13 mouse cellular contexts compared by ENCODE assay signal in genomic region chr10:43624791-43625398, GRCm38 (mm10). TPM values are rescaled to one million over a fixed set of nuclear protein-coding genes. Genes with fewer than 3 reads are reported as not detected.
DNase-seq lines count a peak whose midpoint lies in the region; ATAC-seq and TF ChIP-seq lines count a peak whose summit lies in the region.
"Had no signal": no experiment of that assay in that cellular context is flagged by ENCODE, and none has a peak within 500 bp of the region (broad histone marks: within the 10 kb centered on the region; RNA-seq: fewer than 3 reads in every experiment).

No protein-coding gene starts in this region.

- H3K4me1 ChIP-seq in hindbrain, postnatal 0 days (ENCODE audit: insufficient read depth, low read length) = no peaks in the 10 kb centered on the region; the same call in 1 of the 2 replicates
- H3K4me1 ChIP-seq in hindbrain, embryonic 10.5 days (replicated peaks) = no peaks in the 10 kb centered on the region
- H3K4me1 ChIP-seq in liver, embryonic 14.5 days (replicated peaks; ENCODE audit: control insufficient read depth in 2 of 2, insufficient read depth in 2 of 2, low read length in 1 of 2) = peaks cover 62 to 72% of the 10 kb centered on the region in 2 experiments
- H3K4me1 ChIP-seq: midbrain, embryonic 12.5 days had no signal

- H3K4me2 ChIP-seq in hindbrain, postnatal 0 days (ENCODE audit: low read depth, low read length) = no peak overlapping the region
- H3K4me2 ChIP-seq in liver, embryonic 14.5 days (ENCODE audit: low read depth) = peak overlapping the region; percentile 40
- H3K4me2 ChIP-seq: midbrain, embryonic 12.5 days had no signal

- no peak overlapping the region for H3K9ac ChIP-seq in hindbrain, postnatal 0 days (replicated peaks; ENCODE audit: low read length)
- peak overlapping the region; percentile 37 for H3K9ac ChIP-seq in liver, embryonic 14.5 days (replicated peaks)
- H3K9ac ChIP-seq: midbrain, embryonic 12.5 days had no signal

- ATAC-seq in hindbrain, postnatal 0 days = no peak
- peak; percentile 50; the same call in 1 of the 2 replicates for ATAC-seq in liver, embryonic 14.5 days (ENCODE audit: insufficient read depth)
- ATAC-seq: inflammation-experienced regulatory T-cells, adult 6 months had no signal

- no peaks in the 10 kb centered on the region for H3K9me3 ChIP-seq in hindbrain, postnatal 0 days (ENCODE audit: low read length)
- no peaks in the 10 kb centered on the region for H3K9me3 ChIP-seq in hindbrain, embryonic 10.5 days
- H3K9me3 ChIP-seq in liver, embryonic 14.5 days (ENCODE audit: control insufficient read depth, low read length) = peaks cover 5% of the 10 kb centered on the region
- H3K9me3 ChIP-seq: midbrain, embryonic 12.5 days had no signal

- no peaks in the 10 kb centered on the region for H3K27me3 ChIP-seq in hindbrain, postnatal 0 days (ENCODE audit: insufficient read depth, low read length)
- H3K27me3 ChIP-seq in hindbrain, embryonic 10.5 days (ENCODE audit: insufficient read depth, poor library complexity, severe bottlenecking) = no peaks in the 10 kb centered on the region
- H3K27me3 ChIP-seq in liver, embryonic 14.5 days (ENCODE audit: control insufficient read depth, insufficient read depth, low read length) = no peaks in the 10 kb centered on the region
- H3K27me3 ChIP-seq: midbrain, embryonic 12.5 days had no signal

- peak overlapping the region; percentile 11; the same call in 1 of the 2 replicates for H3K27ac ChIP-seq in hindbrain, postnatal 0 days
- no peak overlapping the region for H3K27ac ChIP-seq in hindbrain, embryonic 10.5 days
- H3K27ac ChIP-seq in liver, embryonic 14.5 days = peak overlapping the region; percentile 91
- H3K27ac ChIP-seq: left cerebral cortex, adult 2 months; midbrain, embryonic 12.5 days had no signal

- H3K36me3 ChIP-seq in hindbrain, postnatal 0 days (ENCODE audit: insufficient read depth, low read length) = no peaks in the 10 kb centered on the region
- no peaks in the 10 kb centered on the region for H3K36me3 ChIP-seq in hindbrain, embryonic 10.5 days
- peaks cover 8% of the 10 kb centered on the region for H3K36me3 ChIP-seq in liver, embryonic 14.5 days (replicated peaks; ENCODE audit: control insufficient read depth, insufficient read depth, low read depth)
- H3K36me3 ChIP-seq: midbrain, embryonic 12.5 days had no signal

- no peak for TF ChIP-seq EP300 in liver, embryonic 14.5 days (IDR thresholded peaks at IDR 0.05; ENCODE audit: low read depth)

- DNase-seq in hindbrain, postnatal 0 days (ENCODE audit: low spot score) = peak; percentile 35
- DNase-seq in hindbrain, embryonic 10.5 days (ENCODE audit: low spot score) = no peak
- DNase-seq in brain, adult 2 months (ENCODE audit: low read depth, low spot score) = peak; percentile 35
- DNase-seq in forelimb bud, embryonic 11.5 days (ENCODE audit: low read depth, low spot score) = peak; percentile 56
- no peak for DNase-seq in liver, embryonic 14.5 days (ENCODE audit: low read depth in 3 of 3, low spot score in 3 of 3)
- no peak for DNase-seq in cerebellum, postnatal 14 days
- DNase-seq in adrenal gland, postnatal 14 days = no peak
- DNase-seq: cerebellum, adult 8-10 months; embryo, embryonic 11 days; kidney, postnatal 10 days had no signal

- no peak overlapping the region for H3K4me3 ChIP-seq in hindbrain, postnatal 0 days (ENCODE audit: low read length)
- H3K4me3 ChIP-seq in hindbrain, embryonic 10.5 days = no peak overlapping the region
- H3K4me3 ChIP-seq in liver, embryonic 14.5 days (ENCODE audit: insufficient read depth in 1 of 2, low read depth in 2 of 2, low read length in 2 of 2) = no peak overlapping the region
- H3K4me3 ChIP-seq: left cerebral cortex, adult 2 months; midbrain, embryonic 12.5 days had no signal

- 56% methylated on average over 2 of the region's 2 CpGs for WGBS in hindbrain, postnatal 0 days
- 62% methylated on average over 2 of the region's 2 CpGs for WGBS in hindbrain, embryonic 10.5 days
- 66% methylated on average over 2 of the region's 2 CpGs for WGBS in liver, embryonic 14.5 days (ENCODE audit: insufficient replicate concordance)

- no peak for TF ChIP-seq CTCF in hindbrain, postnatal 0 days (IDR thresholded peaks at IDR 0.05; ENCODE audit: low read depth)
- TF ChIP-seq CTCF in liver, embryonic 14.5 days (IDR thresholded peaks at IDR 0.05; ENCODE audit: low read depth) = no peak

RNA-seq across cellular contexts. Expression of gene Cd24a, which starts 46.8 kb away (rescaled TPM):
- total RNA-seq in hindbrain, postnatal 0 days (2014; rRNA removed) = 322 and 324 TPM in 2 replicates
- polyA plus RNA-seq in hindbrain, postnatal 0 days (2015; fragmentation: Nextera tagmentation; extraction: Ambion mirVana) = 258 and 286 TPM in 2 replicates
- 344 and 448 TPM in 2 replicates for polyA plus RNA-seq in hindbrain, embryonic 10.5 days (2016; fragmentation: Nextera tagmentation; extraction: Ambion mirVana)
- 977 and 1,014 TPM in 2 replicates for polyA plus RNA-seq in liver, embryonic 14.5 days (2012; rRNA removed)
- polyA plus RNA-seq in liver, embryonic 14.5 days (2014; fragmentation: Nextera tagmentation; extraction: Ambion mirVana) = 1,175 and 1,210 TPM in 2 replicates
- total RNA-seq in adrenal gland, postnatal 14 days (2021) = 67.5 and 81.0 TPM in 2 replicates

Comparison
In these comparisons a context has a peak if more than half of its experiments do, and no peak if none do; other contexts are left out.
1. DNase-seq: peak in hindbrain, postnatal 0 days (single experiment), brain, adult 2 months (single experiment) and forelimb bud, embryonic 11.5 days (single experiment); none in hindbrain, embryonic 10.5 days (single experiment), liver, embryonic 14.5 days (0 of 3), cerebellum, postnatal 14 days (0 of 2) and adrenal gland, postnatal 14 days (single experiment).